Mouse (Mus musculus) liver, adult (tissue): ENCODE results near the gene Lmbr1l.

Experiments
- GATA4 ChIP-seq: IDR thresholded peaks from 2 replicates; pipeline ENCODE4 v1.6.1; 2014; ENCODE audit warnings: mild to moderate bottlenecking, low read length; ENCODE audit not compliant: insufficient replicate concordance

Gene Lmbr1l

DNA sequence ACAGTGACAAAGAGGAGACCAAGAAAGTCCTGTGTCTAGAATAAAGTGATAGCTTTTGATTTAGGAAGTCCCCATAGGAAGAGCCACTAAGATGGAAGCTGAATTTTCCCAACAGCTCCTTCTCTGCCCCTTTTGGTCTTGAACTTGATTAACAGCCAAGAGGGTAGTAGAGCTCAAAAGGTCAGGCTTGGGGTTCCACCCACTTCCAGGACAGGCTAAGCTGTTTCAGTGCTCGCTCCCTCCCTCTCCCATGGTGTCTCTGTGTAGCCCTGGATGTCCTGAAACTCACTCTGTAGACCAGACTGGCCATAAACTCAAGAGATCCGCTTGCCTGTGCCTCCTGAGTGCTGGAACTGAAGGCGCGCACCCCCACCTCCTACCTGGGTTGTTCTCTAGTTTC is 2.0 kb downstream of the Lmbr1l start:
- no peak for TF ChIP-seq GATA4

GRCm38 (mm10) chr15:98914903-98915302 is 3.1 kb downstream of the Lmbr1l start:
- no peak for TF ChIP-seq GATA4

DNA sequence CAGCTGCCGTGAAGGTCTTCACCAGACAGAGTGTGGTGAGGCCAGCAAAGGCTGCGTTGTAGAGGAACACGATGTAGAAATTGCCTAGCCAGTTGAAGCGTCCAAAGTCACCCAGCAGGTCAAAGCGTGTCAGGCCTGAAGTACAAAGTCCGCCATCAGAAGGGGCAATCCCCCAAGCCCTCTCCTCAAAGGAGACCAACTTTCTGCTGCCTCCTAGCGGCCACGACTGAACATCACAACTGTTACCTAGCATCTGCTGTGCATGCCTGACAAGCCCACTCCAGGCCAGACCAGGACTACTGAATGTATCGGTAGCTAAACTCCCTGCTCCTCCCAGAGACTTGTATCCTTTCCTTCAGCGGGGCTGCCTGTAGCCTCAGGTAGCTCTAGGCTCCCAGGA is 13.3 kb downstream of the Lmbr1l start:
- TF ChIP-seq GATA4 = no peak

DNA sequence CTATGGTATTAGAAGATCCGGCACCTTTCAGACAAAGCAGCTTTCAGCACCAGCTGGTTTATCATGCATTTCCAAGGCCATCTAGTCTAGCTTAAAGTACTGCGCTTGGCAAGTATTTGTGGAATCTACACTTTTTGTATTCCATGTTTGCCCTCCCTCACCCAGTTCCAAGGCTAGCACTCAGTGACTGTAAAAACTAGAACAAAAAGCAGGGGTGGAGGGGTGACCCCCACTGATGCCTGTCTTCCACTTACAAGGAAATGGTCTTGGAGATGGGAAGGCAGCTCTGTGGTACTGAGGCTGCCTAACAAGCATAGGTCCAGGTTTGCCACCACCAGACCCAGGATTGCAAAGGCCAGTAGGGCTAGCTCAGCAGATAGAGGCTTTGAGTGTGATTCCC is 15.4 kb downstream of the Lmbr1l start:
- TF ChIP-seq GATA4 = no peak

DNA sequence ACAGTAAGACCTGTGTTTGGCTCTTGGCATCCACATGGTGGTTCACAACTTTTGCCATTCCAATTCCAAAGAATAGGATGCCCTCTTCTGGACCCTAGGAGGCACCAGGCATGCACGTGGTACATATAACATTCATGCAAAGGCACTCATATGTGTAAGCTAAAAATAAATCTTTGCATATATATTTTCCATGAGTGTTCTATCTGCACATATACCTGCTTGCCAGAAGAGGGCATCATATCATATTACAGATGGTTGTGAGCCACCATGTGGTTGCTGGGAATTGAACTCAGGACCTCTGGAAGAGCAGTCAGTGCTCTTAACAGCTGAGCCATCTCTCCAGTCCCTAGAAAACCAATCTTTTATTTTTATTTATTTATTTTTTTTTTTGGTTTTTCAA is 16.5 kb downstream of the Lmbr1l start:
- TF ChIP-seq GATA4 = no peak

- no peak for TF ChIP-seq GATA4
Measured at GRCm38 (mm10) chr15:98897928-98898800, 19.9 kb downstream of the Lmbr1l start, which contains the start of gene Dhh. TSS of gene Dhh (minus strand) at chr15:98898540.

- TF ChIP-seq GATA4 = no peak
Measured at GRCm38 (mm10) chr15:98897495-98897894, 20.5 kb downstream of the Lmbr1l start.

- no peak for TF ChIP-seq GATA4
Measured at GRCm38 (mm10) chr15:98895635-98896589, 22.1 kb downstream of the Lmbr1l start.

GRCm38 (mm10) chr15:98894746-98895634 is 23.0 kb downstream of the Lmbr1l start:
- no peak for TF ChIP-seq GATA4

DNA sequence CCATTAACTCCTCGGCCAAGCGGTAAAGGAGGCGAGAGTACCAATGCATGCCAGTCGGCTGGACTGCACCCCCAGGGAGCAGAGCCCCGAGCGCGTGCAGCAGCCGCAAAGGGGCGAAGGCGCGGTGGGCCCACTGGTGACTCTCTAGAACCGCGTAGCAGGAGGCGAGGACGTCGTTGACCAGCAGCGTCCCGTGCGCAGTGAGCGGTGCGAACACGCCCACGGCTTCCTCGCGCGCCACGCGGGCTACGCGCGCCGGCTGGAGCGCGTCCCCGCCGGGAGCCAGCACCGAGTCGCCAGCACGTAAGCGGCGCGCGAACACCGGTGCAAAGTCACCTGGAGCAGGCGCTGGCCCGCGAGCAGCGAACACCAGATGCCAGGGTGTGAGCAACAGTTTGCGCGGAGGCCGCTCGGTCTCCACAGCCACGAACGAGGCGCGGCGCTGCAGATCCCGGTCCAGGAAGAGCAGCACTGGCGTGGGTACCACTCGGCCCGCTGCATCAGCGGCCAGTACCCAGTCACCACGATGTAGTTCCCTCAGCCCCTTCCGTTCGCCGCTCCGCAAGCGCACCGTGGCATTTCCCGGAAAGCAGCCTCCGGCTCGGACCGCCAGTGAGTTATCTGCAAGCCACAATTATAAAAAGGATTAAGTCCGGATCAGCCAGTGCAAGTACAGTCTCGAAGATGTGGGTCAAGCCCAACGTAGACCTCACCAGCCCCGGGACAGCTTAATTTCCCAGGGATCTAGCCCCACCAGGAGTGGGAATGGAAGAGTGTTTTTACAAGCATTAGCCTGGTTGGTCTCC is 23.9 kb downstream of the Lmbr1l start, which contains the start of gene Rhebl1:
Gene Rhebl1 (minus strand): TSS at position 601 of the 806 bp plus-strand sequence.
- no peak for TF ChIP-seq GATA4

- no peak for TF ChIP-seq GATA4
Measured at GRCm38 (mm10) chr15:98893036-98893435, 25.0 kb downstream of the Lmbr1l start.

DNA sequence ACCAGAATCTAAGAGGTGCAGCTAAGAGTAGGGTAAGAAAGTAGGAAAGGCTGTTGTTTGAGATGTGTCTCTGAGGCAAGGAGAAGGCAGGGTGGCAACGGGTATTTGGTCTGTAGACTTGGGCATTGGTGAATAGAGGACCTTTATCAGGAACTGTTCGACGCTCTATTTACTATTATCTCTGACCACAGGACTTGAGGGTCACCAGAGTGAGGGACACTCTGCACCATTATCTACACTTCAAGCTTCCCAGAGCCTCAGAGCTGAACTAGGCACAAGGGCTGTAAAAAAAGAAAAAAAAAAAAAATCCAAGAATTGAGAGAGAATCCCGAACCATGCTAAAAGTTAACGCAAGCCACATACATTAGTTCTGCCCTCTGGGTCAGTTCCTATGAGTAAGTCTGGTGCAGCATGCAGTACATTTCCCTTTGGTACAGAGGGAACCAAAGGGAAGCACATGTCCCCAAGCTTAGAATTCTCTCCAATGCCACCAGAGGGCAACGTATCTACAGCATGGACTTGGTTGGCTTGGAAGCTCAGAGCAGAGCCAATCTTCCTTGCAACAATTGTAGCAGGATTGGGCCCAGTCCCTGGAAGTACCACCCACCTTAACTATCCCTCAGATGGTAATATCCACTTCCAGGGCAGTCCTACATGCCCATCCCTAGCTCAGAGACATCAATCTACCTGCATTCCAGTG is 26.0 kb downstream of the Lmbr1l start:
- no peak for TF ChIP-seq GATA4

- TF ChIP-seq GATA4 = no peak
Measured at GRCm38 (mm10) chr15:98891198-98891742, 26.8 kb downstream of the Lmbr1l start.
